Mouse (Mus musculus): ENCODE measurements around the gene Gm49388. TPM values are rescaled to one million over a fixed set of nuclear protein-coding genes. Genes with fewer than 3 reads are reported as not detected.
A peak's percentile ranks its signal among the peaks of the same experiment; 100 is the strongest.

Gene Gm49388
- polyA plus RNA-seq, 1 experiment from 2014 or later = not detected

GRCm38 (mm10) chr7:127753741-127754140 is 31.7 kb upstream of the Gm49388 start:
- Histone ChIP-seq H3K27ac (no peak overlapping the region), H3K4me3 (no peak overlapping the region), H3K4me1 (peaks cover 26% of the 10 kb centered on the region), H3K36me3 (peaks cover 100% of the 10 kb centered on the region), H3K9me3 (replicated peaks) (no peaks in the 10 kb centered on the region), H3K27me3 (ENCODE audit: low read depth, poor library complexity, severe bottlenecking) (no peaks in the 10 kb centered on the region)
- WGBS = 89% methylated on average over 7 of the region's 7 CpGs
- no peak for DNase-seq (ENCODE audit: low spot score)

GRCm38 (mm10) chr7:127759716-127760115 is 25.7 kb upstream of the Gm49388 start:
- Histone ChIP-seq H3K27ac (no peak overlapping the region), H3K27me3 (ENCODE audit: low read depth, poor library complexity, severe bottlenecking) (no peaks in the 10 kb centered on the region), H3K4me3 (no peak overlapping the region), H3K4me1 (peaks cover 32% of the 10 kb centered on the region), H3K36me3 (peaks cover 97% of the 10 kb centered on the region), H3K9me3 (replicated peaks) (no peaks in the 10 kb centered on the region)
- DNase-seq (ENCODE audit: low spot score) = no peak
- WGBS = 26% methylated on average over 6 of the region's 6 CpGs

GRCm38 (mm10) chr7:127760478-127760877 is 24.9 kb upstream of the Gm49388 start:
- peaks cover 97% of the 10 kb centered on the region for H3K36me3 ChIP-seq
- H3K4me3 ChIP-seq = no peak overlapping the region

GRCm38 (mm10) chr7:127761026-127761425 is 24.4 kb upstream of the Gm49388 start:
- Histone ChIP-seq H3K27ac (no peak overlapping the region), H3K4me3 (no peak overlapping the region), H3K27me3 (ENCODE audit: low read depth, poor library complexity, severe bottlenecking) (no peaks in the 10 kb centered on the region), H3K4me1 (peaks cover 28% of the 10 kb centered on the region), H3K9me3 (replicated peaks) (no peaks in the 10 kb centered on the region), H3K36me3 (peaks cover 97% of the 10 kb centered on the region)
- WGBS = 59% methylated on average over 7 of the region's 7 CpGs
- peak; percentile 77 for DNase-seq (ENCODE audit: low spot score)

More at GRCm38 (mm10) chr7:127760478-127760877, 24.9 kb upstream of the Gm49388 start:
- H3K4me1 ChIP-seq = peaks cover 32% of the 10 kb centered on the region
- no peaks in the 10 kb centered on the region for H3K9me3 ChIP-seq (replicated peaks)
- no peak overlapping the region for H3K27ac ChIP-seq
- no peak for DNase-seq (ENCODE audit: low spot score)
- 88% methylated on average over 3 of the region's 3 CpGs for WGBS
- no peaks in the 10 kb centered on the region for H3K27me3 ChIP-seq (ENCODE audit: low read depth, poor library complexity, severe bottlenecking)

- 90% methylated on average over 4 of the region's 4 CpGs for WGBS
- Histone ChIP-seq H3K27ac (no peak overlapping the region), H3K4me1 (peaks cover 30% of the 10 kb centered on the region), H3K36me3 (peaks cover 97% of the 10 kb centered on the region), H3K27me3 (ENCODE audit: low read depth, poor library complexity, severe bottlenecking) (no peaks in the 10 kb centered on the region), H3K9me3 (replicated peaks) (no peaks in the 10 kb centered on the region), H3K4me3 (no peak overlapping the region)
- DNase-seq (ENCODE audit: low spot score) = no peak
Observed at GRCm38 (mm10) chr7:127763642-127764041, 21.8 kb upstream of the Gm49388 start.

- WGBS = 95% methylated on average over 2 of the region's 2 CpGs
- Histone ChIP-seq H3K36me3 (peaks cover 79% of the 10 kb centered on the region), H3K9me3 (replicated peaks) (no peaks in the 10 kb centered on the region)
Observed at GRCm38 (mm10) chr7:127765756-127766155, 19.7 kb upstream of the Gm49388 start.

GRCm38 (mm10) chr7:127766851-127767609 is 18.4 kb upstream of the Gm49388 start:
- Histone ChIP-seq H3K27ac (no peak overlapping the region), H3K9me3 (replicated peaks) (no peaks in the 10 kb centered on the region), H3K4me1 (peaks cover 39% of the 10 kb centered on the region), H3K36me3 (peaks cover 66% of the 10 kb centered on the region), H3K27me3 (ENCODE audit: low read depth, poor library complexity, severe bottlenecking) (no peaks in the 10 kb centered on the region), H3K4me3 (no peak overlapping the region)
- 84% methylated on average over 17 of the region's 17 CpGs for WGBS
- DNase-seq (ENCODE audit: low spot score) = no peak

More at GRCm38 (mm10) chr7:127765756-127766155, 19.7 kb upstream of the Gm49388 start:
- DNase-seq (ENCODE audit: low spot score) = no peak
- Histone ChIP-seq H3K27me3 (ENCODE audit: low read depth, poor library complexity, severe bottlenecking) (no peaks in the 10 kb centered on the region), H3K4me3 (no peak overlapping the region), H3K27ac (no peak overlapping the region), H3K4me1 (peaks cover 32% of the 10 kb centered on the region)

- Histone ChIP-seq H3K27me3 (ENCODE audit: low read depth, poor library complexity, severe bottlenecking) (no peaks in the 10 kb centered on the region), H3K4me3 (peak overlapping the region; percentile 76; the same call in 1 of the 2 replicates), H3K4me1 (peaks cover 39% of the 10 kb centered on the region), H3K9me3 (replicated peaks) (no peaks in the 10 kb centered on the region), H3K36me3 (peaks cover 58% of the 10 kb centered on the region), H3K27ac (peak overlapping the region; percentile 95; the same call in 1 of the 2 replicates)
- no peak for DNase-seq (ENCODE audit: low spot score)
- 93% methylated on average over 19 of the region's 19 CpGs for WGBS
Observed at GRCm38 (mm10) chr7:127767671-127768345, 17.6 kb upstream of the Gm49388 start.

- peaks cover 55% of the 10 kb centered on the region for H3K36me3 ChIP-seq
- peak overlapping the region; percentile 95; the same call in 1 of the 2 replicates for H3K27ac ChIP-seq
- H3K4me3 ChIP-seq = peak overlapping the region; percentile 76
- H3K27me3 ChIP-seq (ENCODE audit: low read depth, poor library complexity, severe bottlenecking) = no peaks in the 10 kb centered on the region
- no peak for DNase-seq (ENCODE audit: low spot score)
- no peaks in the 10 kb centered on the region for H3K9me3 ChIP-seq (replicated peaks)
- 53% methylated on average over 13 of the region's 13 CpGs for WGBS
- H3K4me1 ChIP-seq = peaks cover 39% of the 10 kb centered on the region
Observed at GRCm38 (mm10) chr7:127768346-127768996, 16.9 kb upstream of the Gm49388 start.

- peak overlapping the region; percentile 76 for H3K4me3 ChIP-seq
- H3K27ac ChIP-seq = peak overlapping the region; percentile 95
- WGBS = 1% methylated on average over 16 of the region's 16 CpGs
- peaks cover 55% of the 10 kb centered on the region for H3K36me3 ChIP-seq
- peaks cover 44% of the 10 kb centered on the region for H3K4me1 ChIP-seq
- no peaks in the 10 kb centered on the region for H3K27me3 ChIP-seq (ENCODE audit: low read depth, poor library complexity, severe bottlenecking)
- DNase-seq (ENCODE audit: low spot score) = peak; percentile 87
- no peaks in the 10 kb centered on the region for H3K9me3 ChIP-seq (replicated peaks)
Observed at GRCm38 (mm10) chr7:127768997-127769593, 16.3 kb upstream of the Gm49388 start.

- WGBS = under 1% methylated on average over 24 of the region's 24 CpGs
- peak within 1 kb of the TSS; percentile 95 for H3K27ac ChIP-seq
- H3K9me3 ChIP-seq (replicated peaks) = no peaks in the 10 kb centered on the region
- peaks cover 53% of the 10 kb centered on the region for H3K36me3 ChIP-seq
- no peaks in the 10 kb centered on the region for H3K27me3 ChIP-seq (ENCODE audit: low read depth, poor library complexity, severe bottlenecking)
- H3K4me3 ChIP-seq = peak within 1 kb of the TSS; percentile 76
- H3K4me1 ChIP-seq = peaks cover 45% of the 10 kb centered on the region
- DNase-seq (ENCODE audit: low spot score) = peak; percentile 88
Observed at GRCm38 (mm10) chr7:127769651-127770038, 15.8 kb upstream of the Gm49388 start, which contains the start of gene Orai3. TSS of gene Orai3 (plus strand) at chr7:127769815.

GRCm38 (mm10) chr7:127770039-127770905 is 15.1 kb upstream of the Gm49388 start:
- 5% methylated on average over 27 of the region's 27 CpGs for WGBS
- DNase-seq (ENCODE audit: low spot score) = peak; percentile 53
- peaks cover 47% of the 10 kb centered on the region for H3K36me3 ChIP-seq

More at GRCm38 (mm10) chr7:127770039-127770905, 15.1 kb upstream of the Gm49388 start:
- Histone ChIP-seq H3K4me3 (peak overlapping the region; percentile 76), H3K9me3 (replicated peaks) (no peaks in the 10 kb centered on the region), H3K27ac (peak overlapping the region; percentile 95), H3K27me3 (ENCODE audit: low read depth, poor library complexity, severe bottlenecking) (no peaks in the 10 kb centered on the region), H3K4me1 (peaks cover 45% of the 10 kb centered on the region)

All from limb, embryonic 10.5 days (tissue).